Mouse (Mus musculus) C2C12 (cell line): Measurements from ENCODE around the gene Il3.

Experiments
- CTCF ChIP-seq: IDR thresholded peaks from one replicate; pipeline ENCODE4 v1.5.1; 2011; ENCODE audit not compliant: control insufficient read depth, insufficient read depth, insufficient read length
- MYOG ChIP-seq: IDR thresholded peaks from one replicate; pipeline ENCODE4 v1.6.1; 2011; ENCODE audit not compliant: control insufficient read depth, insufficient read length; ENCODE audit errors: extremely low read depth

GRCm38 (mm10) chr11:54269191-54269896 is 2.3 kb upstream of the Il3 start:
- no peak for TF ChIP-seq CTCF
- TF ChIP-seq MYOG = no peak
